Mouse (Mus musculus): ENCODE data around the gene Kng1.
"Not testable (repeated sequence)": the region's sequence is repeated elsewhere in the genome, so short reads cannot be mapped to it uniquely, and the experiment has no call there.

Kng1 gene

GRCm38 (mm10) chr16:23057668-23058447, at the start of gene Kng1:
TSS of gene Kng1 (plus strand) at chr16:23057865.
- DNase-seq, result not testable (repeated sequence)

DNA sequence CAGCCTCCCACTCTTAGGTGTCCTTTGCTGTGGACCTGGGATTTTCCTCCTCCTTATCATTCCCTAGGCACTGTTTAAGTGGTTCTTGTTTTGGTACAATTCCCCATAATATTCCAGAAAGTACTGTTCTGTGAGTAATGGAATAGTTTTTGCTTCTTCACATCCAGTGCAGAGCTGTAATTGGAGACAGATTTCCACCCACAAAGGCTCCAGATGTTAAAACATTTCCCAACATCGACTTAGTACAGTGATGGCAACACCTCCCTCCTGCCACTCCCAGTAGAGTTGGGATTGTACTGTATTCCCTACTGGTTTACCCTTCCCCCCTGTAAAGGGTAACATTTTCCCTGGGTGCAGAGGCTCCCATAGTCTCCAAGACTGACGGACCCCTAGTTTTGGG, 43.9 kb upstream of the Kng1 start:
- DNase-seq, result not testable (repeated sequence)

DNA sequence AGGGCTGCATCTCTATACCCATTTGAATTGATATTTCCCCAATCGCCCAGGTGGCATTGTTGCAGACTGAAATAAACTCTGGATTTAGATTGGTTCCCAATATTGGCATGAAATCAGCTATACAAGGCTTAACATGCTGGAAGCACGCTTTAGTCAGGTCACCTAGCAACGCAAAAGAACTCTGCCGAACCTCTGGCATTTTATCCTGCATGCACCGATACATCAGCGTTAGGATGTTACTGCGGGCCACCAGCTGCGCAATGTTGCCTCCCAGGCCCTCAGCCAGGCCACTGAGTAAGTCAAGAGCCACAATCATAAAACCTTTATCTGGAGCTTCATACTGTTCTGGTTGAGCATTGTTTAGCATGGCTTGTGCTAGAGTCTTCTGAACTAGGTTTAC, 43.0 kb upstream of the Kng1 start:
- DNase-seq, result not testable (repeated sequence)

GRCm38 (mm10) chr16:23020571-23020970, 37.1 kb upstream of the Kng1 start:
- DNase-seq, result not testable (repeated sequence)

DNA sequence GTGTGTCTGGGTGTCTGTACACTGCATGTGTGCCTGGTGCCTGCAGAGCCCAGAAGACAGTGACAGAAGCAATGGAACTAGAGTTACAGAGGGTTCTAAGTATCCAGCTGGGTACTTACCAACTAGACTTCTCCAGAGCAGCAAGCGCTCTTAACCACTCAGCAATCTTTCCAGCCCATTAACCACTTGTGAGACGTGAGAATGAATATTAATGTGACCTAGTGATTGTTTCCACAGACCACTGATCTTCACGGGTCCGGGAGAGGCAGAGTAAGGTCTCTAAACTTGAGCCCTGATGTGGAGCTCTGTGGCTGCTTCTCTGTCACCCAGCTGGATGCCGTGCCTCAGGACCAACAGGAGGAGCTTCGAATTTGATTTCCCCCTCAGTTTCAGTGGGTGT, 32.6 kb upstream of the Kng1 start:
- DNase-seq, result no peak

DNA sequence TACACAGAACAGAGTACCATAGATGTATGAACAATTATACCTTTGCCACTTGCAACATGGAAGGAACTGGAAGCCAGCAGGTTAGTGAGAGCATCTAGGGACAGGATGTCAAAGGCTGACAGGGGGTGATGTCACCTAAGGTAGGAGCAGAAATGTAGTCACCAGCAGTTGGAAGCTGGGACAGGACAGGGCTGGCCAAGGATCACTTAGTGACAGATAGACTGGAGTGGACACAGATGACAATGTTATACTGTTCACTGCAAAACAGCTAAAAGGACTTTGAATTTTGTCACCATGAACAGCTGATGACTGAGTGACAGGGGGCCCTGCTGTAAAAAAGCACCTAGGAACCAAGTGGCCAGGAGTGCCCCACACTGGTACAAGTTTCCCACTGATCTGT, 31.1 kb upstream of the Kng1 start:
- DNase-seq, result no peak

DNA sequence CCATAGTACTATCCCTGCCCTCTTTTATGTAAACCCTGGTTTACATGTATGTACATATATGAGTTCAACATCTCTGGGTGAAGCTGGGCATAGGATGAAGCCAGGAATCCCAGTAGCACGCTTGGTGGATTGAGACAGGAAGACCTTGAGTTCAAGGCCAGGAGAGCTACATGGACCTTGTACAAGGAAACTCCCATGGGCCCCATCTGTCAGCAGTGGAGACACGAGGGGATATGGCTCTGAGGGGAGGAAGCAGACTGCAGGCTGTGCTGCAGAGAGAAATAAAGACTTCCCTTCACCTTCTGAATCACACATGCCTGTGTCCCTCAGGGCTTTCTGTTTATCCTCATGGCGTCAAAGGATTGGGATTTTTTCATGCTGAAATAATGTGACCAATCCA, 30.3 kb upstream of the Kng1 start:
- DNase-seq, result not testable (repeated sequence)

DNA sequence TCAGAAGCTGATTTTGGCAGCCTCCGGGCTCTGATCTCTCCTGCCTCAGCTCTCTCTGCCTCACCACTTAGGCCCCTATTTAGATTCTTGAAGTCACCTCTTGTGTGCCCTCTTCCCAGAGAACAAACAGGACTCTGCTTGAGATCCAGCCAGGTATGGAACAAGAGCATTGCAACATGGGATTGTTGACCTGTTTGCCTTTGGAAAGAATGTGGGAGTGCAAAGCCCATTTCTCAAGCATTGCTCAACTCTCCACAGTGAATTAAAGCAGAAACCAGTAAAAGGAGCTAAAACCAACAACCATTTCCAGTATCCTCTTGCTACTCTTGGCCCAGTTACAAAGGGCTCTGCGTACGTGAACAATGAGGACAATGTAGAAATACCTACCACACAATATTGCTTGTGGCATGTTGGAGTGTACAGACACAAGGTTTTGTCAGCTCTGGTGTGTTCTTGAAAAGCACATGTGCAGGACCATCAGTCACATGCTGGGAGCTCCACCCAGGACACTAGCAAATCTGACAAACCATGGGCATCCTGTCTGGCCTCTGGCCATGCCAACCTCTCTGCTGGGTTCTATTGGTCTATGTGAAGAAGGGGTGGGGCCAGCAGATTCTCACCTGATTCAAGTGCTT, 28.6 kb upstream of the Kng1 start, which contains the start of gene Kng2:
TSS of gene Kng2 (minus strand) at position 517 of the 635 bp plus-strand sequence.
- not testable (repeated sequence) for DNase-seq

GRCm38 (mm10) chr16:23030673-23031435, 26.8 kb upstream of the Kng1 start:
- no peak for DNase-seq

DNA sequence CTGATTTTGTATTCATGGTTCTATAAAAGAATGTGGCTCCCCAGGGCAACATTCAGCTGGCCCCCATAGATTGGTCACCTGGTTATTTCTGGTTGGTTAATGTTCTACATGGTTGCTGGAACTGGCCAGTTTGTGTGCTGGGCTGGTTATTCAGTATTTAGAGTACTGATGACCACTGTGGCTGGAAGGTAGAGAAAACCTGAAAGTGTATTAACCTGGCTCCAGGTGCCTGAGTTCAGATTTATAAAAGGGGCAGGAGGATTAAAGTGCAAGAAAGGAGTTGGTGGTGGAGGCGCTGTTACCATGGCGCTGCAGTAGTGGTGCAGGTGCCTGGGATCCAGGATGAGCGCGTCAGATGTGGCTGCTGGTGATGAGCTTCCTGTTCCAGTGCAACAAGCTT, 24.0 kb upstream of the Kng1 start:
- DNase-seq, result no peak

DNA sequence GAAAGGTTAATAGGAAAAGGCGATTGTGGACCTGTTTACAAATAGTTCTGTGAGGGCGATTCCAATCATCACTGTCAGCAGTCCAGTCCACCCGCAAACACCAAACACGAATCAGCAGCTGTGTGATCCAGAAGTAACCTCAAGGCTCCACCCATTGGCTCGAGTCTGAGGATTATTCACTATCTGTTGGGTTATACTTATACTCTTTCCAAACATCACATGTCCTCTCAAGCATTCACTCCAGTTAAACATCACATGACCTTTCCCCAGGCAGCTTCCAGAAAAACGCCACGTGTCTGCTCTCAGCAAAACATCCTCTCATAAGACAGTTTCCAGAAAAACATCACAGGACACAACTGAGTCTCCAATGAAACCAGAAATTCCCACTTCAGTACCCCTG, 19.9 kb upstream of the Kng1 start:
- no peak for DNase-seq

GRCm38 (mm10) chr16:23039281-23039680, 18.4 kb upstream of the Kng1 start:
- DNase-seq, result no peak

DNA sequence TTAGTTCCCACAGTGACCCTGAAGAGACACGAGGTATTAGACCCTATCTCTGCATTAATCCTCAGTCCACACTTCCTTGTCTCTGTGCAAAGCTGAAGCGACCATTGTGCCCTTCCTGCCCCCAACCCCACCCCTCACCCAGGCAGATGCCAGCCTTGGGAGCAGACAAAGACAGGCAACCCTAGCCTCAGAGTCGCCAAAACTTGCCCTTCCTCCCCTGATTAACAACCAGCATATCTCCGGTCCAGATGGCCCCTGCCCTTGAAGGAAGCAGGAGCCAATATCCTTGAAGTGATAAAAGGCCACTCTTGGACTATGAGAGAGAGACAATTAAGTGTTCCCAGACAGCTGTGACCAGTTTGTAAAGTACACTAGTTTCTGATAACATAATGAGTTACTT, 16.8 kb upstream of the Kng1 start:
- no peak for DNase-seq

DNA sequence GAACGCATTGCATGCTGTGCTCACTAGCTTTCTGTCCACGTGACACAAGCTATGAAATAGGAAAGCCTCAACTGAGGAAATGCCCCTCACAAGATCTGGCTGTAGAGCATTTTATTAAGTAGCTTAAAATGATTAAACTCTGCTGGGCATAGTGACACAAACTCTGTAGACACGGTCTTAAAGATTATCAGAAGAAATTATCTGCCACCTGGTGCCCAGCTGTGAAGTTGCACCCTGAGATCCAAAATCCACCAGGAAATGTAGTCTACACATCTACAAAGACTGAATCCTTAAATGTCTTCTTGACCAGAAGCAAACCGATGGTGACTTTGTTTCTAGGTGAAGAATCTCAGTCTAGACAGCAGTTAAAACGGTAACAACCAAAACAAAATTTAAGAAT, 11.3 kb upstream of the Kng1 start:
- peak; percentile 8 for DNase-seq

GRCm38 (mm10) chr16:23059630-23060029, 2.0 kb downstream of the Kng1 start:
- DNase-seq, result not testable (repeated sequence)

- not testable (repeated sequence) for DNase-seq
Measured at GRCm38 (mm10) chr16:23060781-23061325, 3.2 kb downstream of the Kng1 start.

DNA sequence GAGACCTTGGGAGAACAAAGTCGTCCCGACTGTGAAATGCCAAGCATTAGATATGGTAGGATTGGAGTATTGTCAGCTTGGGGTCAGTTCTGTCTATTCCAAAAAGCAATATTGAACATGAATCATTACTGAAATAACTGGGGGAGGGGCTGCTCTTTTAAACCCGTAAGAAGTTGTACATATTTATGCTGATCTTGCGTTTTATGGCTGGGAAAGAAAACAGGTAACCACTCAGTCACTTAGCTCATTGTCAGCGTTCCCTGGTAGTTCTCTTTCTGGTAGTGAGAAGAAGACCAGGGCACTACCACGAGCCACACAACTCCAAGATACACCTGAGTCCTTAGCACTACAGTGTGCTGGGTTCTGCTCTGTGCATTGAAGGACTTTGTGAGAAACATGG, 19.9 kb downstream of the Kng1 start:
- DNase-seq, result not testable (repeated sequence)

- not testable (repeated sequence) for DNase-seq
Measured at GRCm38 (mm10) chr16:23087159-23087558, 29.5 kb downstream of the Kng1 start.

- not testable (repeated sequence) for DNase-seq
Measured at GRCm38 (mm10) chr16:23087712-23088111, 30.0 kb downstream of the Kng1 start.

- not testable (repeated sequence) for DNase-seq
Measured at GRCm38 (mm10) chr16:23088491-23088890, 30.8 kb downstream of the Kng1 start.

- not testable (repeated sequence) for DNase-seq
Measured at GRCm38 (mm10) chr16:23091345-23091744, 33.7 kb downstream of the Kng1 start.

DNA sequence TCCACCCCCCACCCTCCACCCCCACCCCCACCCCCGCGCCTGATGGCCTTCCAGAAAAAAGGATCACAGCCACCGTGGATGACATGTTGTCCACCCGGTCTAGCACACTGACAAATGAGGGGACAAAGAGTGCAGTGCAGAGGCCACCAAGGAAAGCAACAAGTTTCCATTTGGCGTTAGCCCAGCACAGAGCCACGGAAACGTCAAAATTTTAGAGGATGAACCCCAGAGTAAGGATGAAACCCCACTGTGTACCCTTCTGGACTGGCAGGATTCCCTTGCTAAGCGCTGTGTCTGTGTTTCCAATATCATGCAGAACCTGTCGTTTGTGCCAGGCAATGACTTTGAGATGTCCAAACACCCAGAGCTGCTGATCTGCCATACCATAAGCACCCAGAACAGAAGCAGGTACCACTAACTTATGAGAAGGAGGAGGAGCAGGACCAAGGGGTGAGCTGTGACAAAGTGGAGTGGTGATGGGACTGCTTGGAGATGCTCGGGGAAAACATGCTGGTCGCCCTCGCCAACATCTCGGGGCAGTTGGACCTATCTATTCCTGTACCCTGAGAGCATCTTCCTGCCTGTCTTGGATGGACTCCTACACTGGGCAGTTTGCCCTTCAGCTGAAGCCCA, 35.8 kb downstream of the Kng1 start:
- DNase-seq, result no peak

GRCm38 (mm10) chr16:23094136-23094535, 36.5 kb downstream of the Kng1 start:
- DNase-seq, result no peak

Measured in right cerebral cortex, adult 18-20 months (tissue).